Mouse (Mus musculus) large intestine, adult 2 months (tissue): Measurements from ENCODE around the gene Bdp1. TPM values are rescaled to one million over a fixed set of nuclear protein-coding genes. Genes with fewer than 3 reads are reported as not detected.
A peak's percentile ranks its signal among the peaks of the same experiment; 100 is the strongest.

Experiments
- DNase-seq: peaks from one replicate; pipeline ENCODE4 v3.0.0-alpha.2; 2012; ENCODE audit warnings: low read depth, low spot score
- WGBS: fragments of 180-500 bp; shearing (Covaris S2); methylation state at CpG from one replicate; pipeline ENCODE4 v1.1.7; 2018; 5-methylcytosine and 5-hydroxymethylcytosine counted together
- polyA plus RNA-seq: library from polyadenylated mRNA; depleted of rRNA; stranded (reverse); fragments of >200 nt; gene quantifications from 2 replicates; pipeline ENCODE4 v1.2.3, GENCODE M21; 2012; rRNA removed

The Bdp1 gene
- polyA plus RNA-seq, 1 experiment: 1.7 TPM

DNA sequence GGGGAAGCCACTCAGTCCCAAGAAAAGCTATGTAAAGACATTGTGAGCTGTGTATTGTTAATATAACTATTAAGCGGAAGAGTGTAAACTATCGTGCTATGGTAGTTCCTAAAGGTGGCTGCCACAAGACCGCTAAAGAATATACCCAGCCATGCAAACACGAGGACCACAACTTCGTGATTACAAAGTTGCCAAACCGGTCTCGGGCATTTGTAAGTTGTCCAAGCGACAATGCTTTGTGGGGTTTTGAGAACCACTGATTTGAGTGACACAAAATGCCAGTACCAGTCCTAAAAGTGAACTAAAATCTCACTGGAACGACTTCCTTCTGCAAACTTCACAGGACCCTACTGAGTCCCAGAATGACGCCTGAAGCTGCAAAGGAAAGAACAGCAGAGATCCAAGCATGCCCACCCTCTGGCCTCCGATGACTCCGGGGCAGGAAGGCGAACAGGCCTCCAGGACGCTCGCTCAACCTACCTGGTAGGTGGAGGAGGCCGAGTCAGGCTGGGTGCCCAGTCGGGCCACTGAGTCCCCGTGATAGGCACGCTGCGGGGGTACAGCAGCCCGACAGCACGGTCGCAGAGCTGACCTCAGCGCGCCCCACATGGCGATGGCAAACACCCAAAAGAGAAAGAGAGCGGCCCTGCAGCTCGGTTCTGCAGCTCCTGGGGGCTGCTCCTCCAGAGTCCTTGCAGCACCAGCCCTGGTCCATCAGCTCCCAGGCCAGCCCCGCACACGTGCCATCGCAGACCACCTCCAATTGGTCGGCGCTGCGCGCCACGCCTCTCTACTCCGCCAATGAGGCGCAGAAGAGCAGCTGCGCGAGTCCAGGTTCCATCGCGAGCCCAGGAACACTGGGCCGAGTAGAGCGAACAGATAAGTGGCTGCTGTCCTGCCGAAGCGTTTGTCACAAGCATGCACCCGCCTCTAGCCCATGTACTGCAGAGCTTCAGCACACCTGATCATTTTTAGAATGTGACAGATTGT lies 88.7 kb downstream of the Bdp1 start, which contains the start of gene Mccc2:
Gene Mccc2 (minus strand): TSS at position 734 of the 990 bp plus-strand sequence.
- peak; percentile 86 for DNase-seq
- under 1% methylated on average over 47 of the region's 47 CpGs for WGBS

- WGBS: 66% methylated on average over 12 of the region's 12 CpGs
Measured at GRCm38 (mm10) chr13:100005911-100006496, 97.9 kb downstream of the Bdp1 start.

GRCm38 (mm10) chr13:100001790-100002196 lies 102.1 kb downstream of the Bdp1 start:
- WGBS: 26% methylated on average over 5 of the region's 5 CpGs
- DNase-seq: peak; percentile 64

More at GRCm38 (mm10) chr13:100005911-100006496, 97.9 kb downstream of the Bdp1 start:
- no peak for DNase-seq

GRCm38 (mm10) chr13:99999078-99999477 lies 104.8 kb downstream of the Bdp1 start:
- 75% methylated on average over 3 of the region's 3 CpGs for WGBS
- no peak for DNase-seq

DNA sequence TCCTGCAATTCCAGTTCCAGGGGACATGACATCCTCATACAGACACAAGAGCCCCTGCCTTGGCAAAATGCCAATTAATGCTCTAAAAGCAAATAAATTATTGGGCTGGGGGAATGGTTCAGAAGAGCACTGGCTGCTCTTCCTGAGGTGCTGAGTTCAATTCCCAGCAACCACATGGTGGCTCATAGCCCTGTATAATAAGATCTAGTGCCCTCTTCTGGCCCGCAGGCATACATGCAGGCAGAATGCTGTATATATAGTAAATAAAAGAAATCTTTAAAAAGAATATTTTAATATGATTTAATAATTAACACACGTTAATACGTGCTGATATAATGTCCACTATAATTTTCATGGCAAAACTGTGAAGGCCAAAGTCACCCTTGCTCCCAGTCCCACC lies 105.8 kb downstream of the Bdp1 start:
- 91% methylated on average over 3 of the region's 3 CpGs for WGBS
- no peak for DNase-seq

DNA sequence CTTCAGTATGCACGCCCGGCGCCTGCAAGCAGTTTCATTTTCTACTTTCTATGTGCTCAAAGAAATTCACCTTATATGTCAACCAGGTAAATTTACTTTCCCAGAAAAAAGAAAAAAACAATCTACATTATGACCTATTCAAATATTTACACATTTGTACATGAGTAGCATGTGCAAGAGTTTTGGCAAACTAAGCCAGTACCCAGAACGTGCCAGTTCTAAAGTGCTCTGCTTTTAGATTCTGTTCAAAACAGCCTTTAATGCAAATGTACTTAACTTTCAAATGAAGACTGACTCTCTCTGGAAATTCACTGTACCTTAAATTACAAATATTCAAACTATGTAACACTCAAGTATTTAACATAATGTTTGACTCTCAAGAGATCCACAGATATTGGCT lies 114.3 kb downstream of the Bdp1 start:
- DNase-seq: no peak
- 77% methylated on average over 4 of the region's 4 CpGs for WGBS

DNA sequence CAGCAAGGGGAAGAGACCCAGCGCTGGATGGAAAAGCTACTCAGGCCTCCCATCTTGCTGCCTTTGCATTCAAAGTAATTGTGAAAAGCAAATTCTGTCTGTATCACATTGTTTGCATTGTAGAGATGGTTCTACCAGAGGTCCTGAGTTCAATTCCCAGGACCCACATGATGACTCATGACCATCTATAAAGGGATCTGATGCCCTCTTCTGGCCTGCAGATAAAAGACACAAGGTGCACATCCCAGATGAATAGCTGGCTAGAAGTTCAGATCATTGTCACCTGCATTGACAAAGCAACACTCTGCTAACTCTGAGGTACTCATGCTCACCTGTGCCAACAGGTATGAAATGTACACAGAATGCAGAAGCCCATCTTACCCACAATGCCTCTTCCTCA lies 120.5 kb downstream of the Bdp1 start:
- WGBS: 93% methylated on average over 1 of the region's 1 CpGs
- DNase-seq: no peak

DNA sequence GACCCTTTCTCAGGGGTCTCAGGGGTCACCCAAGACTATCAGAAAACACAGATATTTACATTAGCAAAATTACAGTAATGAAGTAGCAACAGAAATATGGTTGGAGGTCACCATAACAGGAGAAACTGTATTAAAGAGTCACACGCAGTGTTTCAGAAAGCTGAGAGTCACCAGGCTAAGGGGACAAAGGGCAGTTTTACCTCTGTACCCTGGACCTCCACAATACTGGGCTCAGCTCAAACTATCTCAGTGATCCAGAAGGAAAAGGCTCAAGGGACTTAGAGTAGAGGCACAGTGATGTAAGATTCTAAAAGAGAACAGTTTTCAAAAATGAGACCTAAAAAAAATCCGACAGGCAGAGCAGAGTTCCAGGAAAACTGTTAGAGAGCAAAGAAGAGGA lies 124.5 kb downstream of the Bdp1 start:
- WGBS: 52% methylated on average over 2 of the region's 2 CpGs
- no peak for DNase-seq

GRCm38 (mm10) chr13:99970089-99970488 lies 133.8 kb downstream of the Bdp1 start:
- 94% methylated on average over 5 of the region's 5 CpGs for WGBS
- DNase-seq: no peak

Other genes with a start within 250 kb of the Bdp1 start
- 2.5 and 3.0 TPM in 2 replicates for gene Cartpt, start 203.0 kb downstream of the Bdp1 start, polyA plus RNA-seq
- 11.2 and 13.3 TPM in 2 replicates for gene Mccc2, start 88.4 kb downstream of the Bdp1 start, polyA plus RNA-seq
- 4.9 and 5.7 TPM in 2 replicates for gene Serf1, start 3.9 kb upstream of the Bdp1 start, polyA plus RNA-seq
- gene Smn1, start 20.8 kb upstream of the Bdp1 start, polyA plus RNA-seq: 13.4 and 13.9 TPM in 2 replicates
- gene Naip2, start 98.0 kb upstream of the Bdp1 start, polyA plus RNA-seq: 14.4 and 22.0 TPM in 2 replicates
- 38.8 and 59.2 TPM in 2 replicates for gene Naip5, start 142.3 kb upstream of the Bdp1 start, polyA plus RNA-seq
- gene Naip6, start 213.6 kb upstream of the Bdp1 start, polyA plus RNA-seq: 54.0 and 61.6 TPM in 2 replicates